Mouse (Mus musculus) MEL (cell line): ENCODE results near the gene Nrxn3.

Experiments used
- CTCF ChIP-seq, 3 experiments: IDR thresholded peaks in 2 of 3; conservative IDR thresholded peaks in 1 of 3; 2 replicates each; pipeline ENCODE4 v1.5.1; 2011 to 2012; ENCODE audit warnings: low read length in 3 of 3, low read depth in 2 of 3, mild to moderate bottlenecking in 2 of 3, improper control_type of control experiment in 1 of 3, inconsistent platforms in 1 of 3, mixed read lengths in 1 of 3, moderate library complexity in 1 of 3; ENCODE audit not compliant: control insufficient read depth in 1 of 3, insufficient read depth in 1 of 3, poor library complexity in 1 of 3, severe bottlenecking in 1 of 3
- ELF1 ChIP-seq: IDR thresholded peaks from 2 replicates; pipeline ENCODE4 v1.6.1; 2014; ENCODE audit warnings: low read depth, mild to moderate bottlenecking, inconsistent platforms, low read length, improper control_type of control experiment, moderate library complexity
- EP300 ChIP-seq, 2 experiments: IDR thresholded peaks; 2 replicates each; pipeline ENCODE4 v1.6.1; 2011; ENCODE audit warnings: improper control_type of control experiment in 2 of 2, low read length in 2 of 2, low read depth in 1 of 2, mild to moderate bottlenecking in 1 of 2
- HCFC1 ChIP-seq: IDR thresholded peaks from 2 replicates; pipeline ENCODE4 v1.6.1; 2012; ENCODE audit warnings: low read depth, mild to moderate bottlenecking, inconsistent platforms, low read length, improper control_type of control experiment, moderate library complexity
- KAT2A ChIP-seq: conservative IDR thresholded peaks from 2 replicates; pipeline ENCODE4 v1.6.1; 2012; ENCODE audit warnings: low read depth, low read length, improper control_type of control experiment, inconsistent platforms
- MYC ChIP-seq: IDR thresholded peaks from 2 replicates; pipeline ENCODE4 v1.6.1; 2011; ENCODE audit warnings: low read depth, mild to moderate bottlenecking, low read length, improper control_type of control experiment, moderate library complexity
- POLR2A ChIP-seq, 2 experiments: IDR thresholded peaks; 2 replicates each; pipeline ENCODE4 v1.6.1; 2011 to 2012; ENCODE audit warnings: low read length in 2 of 2, mild to moderate bottlenecking in 2 of 2, control low read depth in 1 of 2, improper control_type of control experiment in 1 of 2, low read depth in 1 of 2, moderate library complexity in 1 of 2; ENCODE audit not compliant: control insufficient read depth in 1 of 2, insufficient read depth in 1 of 2, poor library complexity in 1 of 2
- POLR2AphosphoS2 ChIP-seq: IDR thresholded peaks from 2 replicates; pipeline ENCODE4 v1.6.1; 2011; ENCODE audit warnings: low read length, improper control_type of control experiment
- SMC3 ChIP-seq: IDR thresholded peaks from 2 replicates; pipeline ENCODE4 v1.6.1; 2011; ENCODE audit warnings: low read depth, low read length, improper control_type of control experiment
- USF2 ChIP-seq, 2 experiments: IDR thresholded peaks; 2 replicates each; pipeline ENCODE4 v1.6.1; 2011 to 2012; ENCODE audit warnings: improper control_type of control experiment in 2 of 2, low read length in 2 of 2, borderline replicate concordance in 1 of 2, inconsistent platforms in 1 of 2, low read depth in 1 of 2, mild to moderate bottlenecking in 1 of 2; ENCODE audit not compliant: insufficient read depth in 1 of 2

DNA sequence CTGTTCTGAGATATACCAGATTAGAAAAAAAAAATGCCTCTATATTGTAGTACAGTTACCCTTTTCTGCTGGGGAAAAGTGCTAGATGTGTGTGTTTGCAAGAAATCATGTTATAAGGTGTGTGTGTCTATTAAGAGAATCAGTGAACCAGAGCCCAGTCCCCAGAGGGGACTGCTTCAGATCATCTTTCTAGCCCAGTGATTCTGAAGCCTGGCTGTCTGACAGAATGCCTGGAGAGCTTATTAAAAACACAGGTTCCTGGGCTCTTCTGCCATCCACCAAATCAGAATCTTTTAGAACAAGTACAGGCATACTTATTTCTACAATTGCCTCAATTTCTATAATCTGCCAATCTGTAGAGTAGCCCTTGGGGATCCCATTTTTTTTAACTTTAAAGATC lies 349.8 kb downstream of the Nrxn3 start:
- TF ChIP-seq MYC (no peak), HCFC1 (no peak), CTCF (IDR thresholded peaks at IDR 0.05 in 2 of 3, conservative IDR thresholded peaks at IDR 0.05 in 1 of 3; ENCODE audit: control insufficient read depth in 1 of 3, insufficient read depth in 1 of 3, low read depth in 2 of 3, low read length in 3 of 3, poor library complexity in 1 of 3, severe bottlenecking in 1 of 3) (no peak), KAT2A (no peak), POLR2A (IDR thresholded peaks at IDR 0.05; ENCODE audit: control insufficient read depth in 1 of 2, insufficient read depth in 1 of 2, low read depth in 1 of 2, low read length in 2 of 2, poor library complexity in 1 of 2) (no peak), ELF1 (no peak), SMC3 (no peak), USF2 (IDR thresholded peaks at IDR 0.05; ENCODE audit: borderline replicate concordance in 1 of 2, insufficient read depth in 1 of 2, low read depth in 1 of 2, low read length in 2 of 2) (no peak), POLR2AphosphoS2 (no peak), EP300 (IDR thresholded peaks at IDR 0.05; ENCODE audit: low read depth in 1 of 2, low read length in 2 of 2) (no peak)
